Mouse (Mus musculus) cortical plate, adult 2 months (tissue): ENCODE measurements around the gene Nrip1. TPM values are rescaled to one million over a fixed set of nuclear protein-coding genes. Genes with fewer than 3 reads are reported as not detected.

ENCODE experiments used
- H3K27ac ChIP-seq: fragments of 200-500 bp; 2 replicates; pipeline ENCODE4 v1.5.1; 2012; ENCODE audit warnings: low read length, control low read depth, inconsistent platforms; ENCODE audit not compliant: insufficient read depth
- H3K4me1 ChIP-seq: fragments of 200-500 bp; 2 replicates; pipeline ENCODE4 v1.6.1; 2011; ENCODE audit warnings: low read length; ENCODE audit not compliant: control insufficient read depth, insufficient read depth
- H3K4me3 ChIP-seq: fragments of 200-500 bp; 2 replicates; pipeline ENCODE4 v1.5.1; 2011; ENCODE audit warnings: mild to moderate bottlenecking, low read length, control low read depth; ENCODE audit not compliant: insufficient read depth
- CTCF ChIP-seq: fragments of 200-500 bp; IDR thresholded peaks from 2 replicates; pipeline ENCODE4 v1.5.1; 2011; ENCODE audit warnings: mild to moderate bottlenecking, control low read depth, low read length; ENCODE audit not compliant: insufficient read depth; ENCODE audit errors: extremely low read depth
- POLR2A ChIP-seq: fragments of 200-500 bp; IDR thresholded peaks from 2 replicates; pipeline ENCODE4 v1.6.1; 2011; ENCODE audit warnings: mild to moderate bottlenecking, low read length, control low read depth; ENCODE audit not compliant: insufficient read depth; ENCODE audit errors: extremely low read depth
- polyA plus RNA-seq: library from polyadenylated mRNA; depleted of rRNA; stranded (reverse); fragments of >200 nt; gene quantifications from 2 replicates; pipeline ENCODE4 v1.2.3, GENCODE M21; 2012

Nrip1 gene
- polyA plus RNA-seq, 1 experiment, result 7.7 TPM

- Histone ChIP-seq H3K27ac (peak overlapping the region; percentile 93), H3K4me1 (peaks cover 2% of the 10 kb centered on the region; the same call in 1 of the 2 replicates), H3K4me3 (peak overlapping the region; percentile 76)
- peak; percentile 38; the same call in 1 of the 2 replicates for TF ChIP-seq POLR2A
- no peak for TF ChIP-seq CTCF
These were observed 576 bp downstream of the Nrip1 start for GRCm38 (mm10) chr16:76372941-76373561.

DNA sequence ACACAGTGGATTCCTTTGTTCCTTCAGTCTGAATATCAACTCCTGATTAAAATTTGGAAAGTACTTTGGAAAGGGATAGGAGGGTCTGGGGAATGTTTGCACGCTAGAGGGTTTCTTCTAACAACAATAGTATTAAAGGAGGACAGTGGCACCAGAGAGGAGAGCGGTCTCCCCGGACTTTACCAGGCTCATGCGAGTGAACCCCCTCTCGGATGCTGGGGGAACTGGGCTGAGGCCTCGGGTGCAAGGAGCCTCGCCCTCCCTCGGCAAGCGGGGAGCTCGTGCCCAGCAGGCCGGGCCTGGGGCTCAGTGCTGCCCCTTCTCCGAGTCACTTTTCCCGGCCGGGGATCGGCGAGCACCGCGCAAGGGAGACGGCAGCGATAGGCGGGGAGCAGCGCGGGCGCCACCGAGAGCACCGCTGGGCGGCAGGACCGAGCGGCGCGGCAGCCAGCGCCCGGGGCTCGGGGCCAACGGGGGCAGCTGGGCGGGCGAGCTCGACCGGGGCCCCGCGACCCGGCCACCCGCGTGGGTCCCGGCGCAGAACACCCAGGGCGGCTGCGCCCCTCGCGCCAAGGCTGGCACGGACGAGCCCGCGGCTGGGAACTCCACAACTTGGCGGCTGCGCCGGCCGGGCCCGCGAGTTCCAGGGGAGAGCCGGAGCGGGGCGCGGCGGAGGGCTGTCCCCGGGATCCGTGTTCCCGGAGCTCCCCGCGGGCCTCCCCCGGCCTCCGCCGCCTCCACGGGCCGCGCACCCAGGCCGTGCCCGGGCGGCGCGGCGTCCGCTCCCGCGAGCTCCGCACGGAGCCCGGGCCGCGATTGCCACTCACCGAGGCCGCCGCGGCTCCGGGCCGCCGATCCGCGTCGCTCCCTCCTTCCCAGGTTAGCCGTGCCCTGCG lies 1.3 kb downstream of the Nrip1 start:
- H3K27ac ChIP-seq, result peak overlapping the region; percentile 91
- peaks cover 2% of the 10 kb centered on the region; the same call in 1 of the 2 replicates for H3K4me1 ChIP-seq
- H3K4me3 ChIP-seq, result peak overlapping the region; percentile 76
- no peak for TF ChIP-seq POLR2A

DNA sequence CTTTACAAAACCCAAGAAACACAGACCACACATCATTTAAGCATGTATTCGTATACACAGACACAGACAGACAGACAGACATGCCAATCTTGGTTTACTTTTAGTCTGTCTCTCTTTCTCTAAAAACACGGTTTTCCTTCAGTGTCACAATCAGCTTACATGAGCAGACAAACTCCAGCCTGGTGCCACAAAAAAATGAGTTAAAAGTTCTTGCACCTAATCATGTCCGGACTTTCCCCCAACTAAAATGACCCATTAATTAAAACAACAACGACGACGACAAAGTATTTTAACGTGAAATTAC lies 2.1 kb downstream of the Nrip1 start:
- Histone ChIP-seq H3K4me1 (peaks cover 2% of the 10 kb centered on the region; the same call in 1 of the 2 replicates), H3K27ac (no peak overlapping the region), H3K4me3 (peak overlapping the region; percentile 76; the same call in 1 of the 2 replicates)
- TF ChIP-seq POLR2A (no peak), CTCF (no peak)

- no peak for TF ChIP-seq POLR2A
- no peak overlapping the region for H3K27ac ChIP-seq
- peak overlapping the region; percentile 76; the same call in 1 of the 2 replicates for H3K4me3 ChIP-seq
- H3K4me1 ChIP-seq, result peaks cover 2% of the 10 kb centered on the region; the same call in 1 of the 2 replicates
These were observed 2.7 kb downstream of the Nrip1 start for GRCm38 (mm10) chr16:76370716-76371613.

DNA sequence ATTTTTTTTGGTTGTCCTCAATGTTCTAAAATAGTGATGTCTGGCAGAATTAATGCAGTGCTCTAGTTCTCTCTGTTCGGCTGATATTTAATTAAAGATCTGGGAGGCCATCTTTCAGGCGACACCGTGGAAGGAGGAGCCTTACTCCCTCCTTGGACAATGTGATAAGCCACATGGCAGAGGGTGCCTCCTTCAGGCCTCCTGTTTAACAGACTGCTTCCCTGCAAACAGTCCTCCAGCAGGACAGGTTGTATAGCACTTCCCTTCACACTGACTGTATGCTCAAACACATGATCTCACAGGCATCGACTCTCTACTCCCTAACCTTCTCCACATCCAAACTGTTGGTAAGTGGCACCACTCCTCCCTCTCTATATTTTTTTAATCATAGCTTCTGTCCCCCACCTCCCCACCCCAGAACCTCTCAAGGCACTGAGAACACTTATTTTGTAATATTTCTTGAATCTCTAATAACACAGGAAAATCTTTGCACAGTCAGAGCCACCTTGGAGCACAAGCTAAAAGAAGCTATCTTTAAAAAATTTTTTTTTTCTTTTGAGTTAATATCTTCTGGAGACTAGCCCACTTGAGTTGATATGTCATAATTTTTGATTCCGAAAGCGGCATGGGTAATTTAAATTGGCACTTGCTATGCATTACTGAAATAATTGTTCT lies 3.4 kb downstream of the Nrip1 start:
- peak; percentile 35; the same call in 1 of the 2 replicates for TF ChIP-seq CTCF
- no peak for TF ChIP-seq POLR2A
- H3K4me3 ChIP-seq, result no peak overlapping the region; the same call in 1 of the 2 replicates
- H3K27ac ChIP-seq, result no peak overlapping the region
- peaks cover 2% of the 10 kb centered on the region; the same call in 1 of the 2 replicates for H3K4me1 ChIP-seq

DNA sequence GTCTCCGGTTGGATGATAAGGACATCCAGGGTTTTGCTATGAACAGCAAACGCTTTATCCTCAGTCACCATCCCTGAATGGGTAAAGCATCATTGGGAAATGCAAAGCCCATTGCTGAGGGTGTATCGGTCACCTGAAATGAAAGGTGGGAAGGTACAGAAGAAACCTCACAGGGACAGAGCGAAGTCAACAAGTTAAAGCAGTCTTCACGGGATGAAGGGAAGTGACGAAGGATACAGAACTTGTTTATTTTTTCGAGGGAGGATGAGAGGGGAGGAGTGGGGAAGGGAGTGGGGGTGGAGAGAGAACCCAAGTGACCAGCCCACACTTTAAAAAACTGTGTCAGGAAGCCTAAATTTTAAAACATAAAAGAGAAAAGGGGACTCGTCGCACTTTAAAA lies 4.4 kb downstream of the Nrip1 start:
- Histone ChIP-seq H3K4me3 (no peak overlapping the region), H3K27ac (no peak overlapping the region), H3K4me1 (peaks cover 2% of the 10 kb centered on the region; the same call in 1 of the 2 replicates)
- no peak for TF ChIP-seq POLR2A
- TF ChIP-seq CTCF, result no peak

DNA sequence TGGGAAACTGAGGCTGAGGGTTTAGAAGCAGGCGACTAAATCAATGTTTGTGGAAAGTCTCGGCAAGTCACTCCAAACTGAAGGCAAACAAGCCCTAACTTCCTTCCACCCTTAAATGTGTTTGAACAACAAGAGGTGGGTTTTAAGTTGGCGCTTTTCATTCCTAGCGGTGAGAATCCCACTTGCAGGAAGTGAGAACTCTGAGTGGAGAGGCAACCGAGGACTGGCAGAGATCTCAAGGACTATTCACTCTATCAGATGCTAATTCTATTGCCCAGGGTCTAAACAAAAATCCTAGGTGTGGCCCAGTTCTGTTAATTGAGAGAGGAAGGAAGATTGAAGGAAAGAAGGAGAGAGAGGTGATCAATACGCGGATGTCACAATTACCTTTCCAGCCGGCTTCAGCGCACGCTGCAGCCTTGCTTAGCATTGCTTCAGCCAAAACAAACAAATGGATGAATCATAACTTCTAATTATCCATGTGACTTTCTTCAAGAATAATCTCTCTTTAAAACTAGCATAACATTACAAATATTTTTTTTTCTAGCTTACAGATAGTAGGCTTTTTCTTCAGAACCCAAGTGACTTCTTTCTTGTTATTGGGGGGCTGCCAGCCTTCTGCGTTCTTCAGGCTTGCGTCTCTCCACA lies 6.2 kb downstream of the Nrip1 start:
- TF ChIP-seq POLR2A, result no peak
- no peak for TF ChIP-seq CTCF
- Histone ChIP-seq H3K4me3 (no peak overlapping the region), H3K4me1 (peaks cover 2% of the 10 kb centered on the region; the same call in 1 of the 2 replicates), H3K27ac (no peak overlapping the region)

GRCm38 (mm10) chr16:76365790-76366406 lies 7.7 kb downstream of the Nrip1 start:
- no peak for TF ChIP-seq CTCF
- no peak for TF ChIP-seq POLR2A
- H3K4me1 ChIP-seq, result peaks cover 2% of the 10 kb centered on the region; the same call in 1 of the 2 replicates
- no peak overlapping the region for H3K27ac ChIP-seq
- no peak overlapping the region for H3K4me3 ChIP-seq

DNA sequence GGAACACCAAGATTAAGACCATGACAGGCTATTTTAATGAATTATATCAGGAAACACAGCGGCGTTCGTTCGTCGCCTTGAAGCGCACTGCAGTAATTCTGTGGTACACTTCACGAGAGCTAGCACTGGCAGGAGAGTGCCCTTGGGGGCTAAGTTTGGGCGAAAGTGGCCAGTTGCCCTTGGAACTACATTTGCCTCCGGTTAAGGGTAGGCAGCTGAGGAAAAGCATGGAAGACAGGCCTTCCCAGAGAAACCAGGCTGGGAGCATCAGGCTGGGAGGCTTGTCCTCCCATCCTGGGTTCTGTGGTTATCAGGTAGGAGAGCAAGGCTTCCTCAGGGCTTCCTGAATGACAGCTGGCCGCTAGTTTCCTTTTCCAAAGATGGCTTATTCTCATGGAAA lies 8.4 kb downstream of the Nrip1 start:
- Histone ChIP-seq H3K4me1 (peaks cover 2% of the 10 kb centered on the region; the same call in 1 of the 2 replicates), H3K27ac (no peak overlapping the region), H3K4me3 (no peak overlapping the region)
- TF ChIP-seq POLR2A, result no peak
